ENCODE assay signal across 14 mouse cellular contexts in genomic region chr2:143305747-143306570, GRCm38 (mm10).
DNase-seq lines count a peak whose midpoint lies in the region; ATAC-seq lines count a peak whose summit lies in the region.
"Had no signal": no experiment of that assay in that cellular context is flagged by ENCODE, and none has a peak within 500 bp of the region (broad histone marks: within the 10 kb centered on the region; RNA-seq: fewer than 3 reads in every experiment).

No protein-coding gene starts in this region.

- ATAC-seq in hindbrain, embryonic 11.5 days (ENCODE audit: low FRiP score) = peak; percentile 85
- ATAC-seq in forebrain, embryonic 14.5 days = peak; percentile 96

- H3K27me3 ChIP-seq in hindbrain, embryonic 11.5 days (ENCODE audit: control insufficient read depth, insufficient read depth, low read length) = no peaks in the 10 kb centered on the region
- no peaks in the 10 kb centered on the region for H3K27me3 ChIP-seq in hindbrain, embryonic 10.5 days (ENCODE audit: insufficient read depth, poor library complexity, severe bottlenecking)
- H3K27me3 ChIP-seq in forebrain, embryonic 14.5 days (replicated peaks; ENCODE audit: control insufficient read depth, insufficient read depth, low read length) = no peaks in the 10 kb centered on the region
- H3K27me3 ChIP-seq: embryonic facial prominence, embryonic 15.5 days; limb, embryonic 15.5 days had no signal

- H3K36me3 ChIP-seq in hindbrain, embryonic 11.5 days (ENCODE audit: control insufficient read depth, insufficient read depth, low read length) = no peaks in the 10 kb centered on the region
- no peaks in the 10 kb centered on the region for H3K36me3 ChIP-seq in hindbrain, embryonic 10.5 days
- H3K36me3 ChIP-seq in forebrain, embryonic 14.5 days (ENCODE audit: control insufficient read depth, insufficient read depth, low read length) = no peaks in the 10 kb centered on the region
- H3K36me3 ChIP-seq: embryonic facial prominence, embryonic 15.5 days; limb, embryonic 15.5 days had no signal

- no peak overlapping the region for H3K9ac ChIP-seq in hindbrain, embryonic 11.5 days (ENCODE audit: low read depth, low read length)
- H3K9ac ChIP-seq in forebrain, embryonic 14.5 days (ENCODE audit: low read length) = no peak overlapping the region
- H3K9ac ChIP-seq: embryonic facial prominence, embryonic 15.5 days; limb, embryonic 15.5 days had no signal

- H3K4me3 ChIP-seq in hindbrain, embryonic 11.5 days (ENCODE audit: low read depth, low read length) = no peak overlapping the region
- no peak overlapping the region for H3K4me3 ChIP-seq in hindbrain, embryonic 10.5 days
- no peak overlapping the region for H3K4me3 ChIP-seq in forebrain, embryonic 14.5 days (ENCODE audit: low read depth, low read length)
- H3K4me3 ChIP-seq: embryonic facial prominence, embryonic 15.5 days; limb, embryonic 15.5 days had no signal

- H3K9me3 ChIP-seq in hindbrain, embryonic 11.5 days (ENCODE audit: control insufficient read depth, low read length) = no peaks in the 10 kb centered on the region
- H3K9me3 ChIP-seq in hindbrain, embryonic 10.5 days = no peaks in the 10 kb centered on the region
- H3K9me3 ChIP-seq in forebrain, embryonic 14.5 days (replicated peaks; ENCODE audit: control insufficient read depth, low read length) = no peaks in the 10 kb centered on the region
- H3K9me3 ChIP-seq: embryonic facial prominence, embryonic 15.5 days; limb, embryonic 15.5 days had no signal

- no peaks in the 10 kb centered on the region for H3K4me1 ChIP-seq in hindbrain, embryonic 11.5 days (replicated peaks; ENCODE audit: control insufficient read depth, insufficient read depth, low read length)
- H3K4me1 ChIP-seq in hindbrain, embryonic 10.5 days (replicated peaks) = no peaks in the 10 kb centered on the region
- H3K4me1 ChIP-seq in forebrain, embryonic 14.5 days (ENCODE audit: control insufficient read depth, insufficient read depth, low read length) = no peaks in the 10 kb centered on the region
- H3K4me1 ChIP-seq: embryonic facial prominence, embryonic 15.5 days; limb, embryonic 15.5 days had no signal

- WGBS in hindbrain, embryonic 11.5 days = 73% methylated on average over 4 of the region's 4 CpGs
- WGBS in hindbrain, embryonic 10.5 days = 78% methylated on average over 4 of the region's 4 CpGs
- 85% methylated on average over 3 of the region's 4 CpGs for WGBS in forebrain, embryonic 14.5 days

- no peak overlapping the region for H3K4me2 ChIP-seq in hindbrain, embryonic 11.5 days (replicated peaks; ENCODE audit: low read depth, low read length)
- no peak overlapping the region for H3K4me2 ChIP-seq in forebrain, embryonic 14.5 days (ENCODE audit: low read length)
- H3K4me2 ChIP-seq: embryonic facial prominence, embryonic 15.5 days; limb, embryonic 15.5 days had no signal

- no peak overlapping the region for H3K27ac ChIP-seq in hindbrain, embryonic 11.5 days (ENCODE audit: low read depth, low read length)
- no peak overlapping the region for H3K27ac ChIP-seq in hindbrain, embryonic 10.5 days
- H3K27ac ChIP-seq in forebrain, embryonic 14.5 days (ENCODE audit: low read depth, low read length) = no peak overlapping the region
- H3K27ac ChIP-seq: embryonic facial prominence, embryonic 15.5 days; limb, embryonic 15.5 days had no signal

- DNase-seq in hindbrain, embryonic 11.5 days (ENCODE audit: low spot score) = peak; percentile 15
- no peak for DNase-seq in hindbrain, embryonic 10.5 days (ENCODE audit: low spot score)
- DNase-seq in forebrain, embryonic 14.5 days (ENCODE audit: low spot score) = peak; percentile 89
- DNase-seq in layer of hippocampus, adult 8-10 months (ENCODE audit: low spot score in 2 of 2) = peak; percentile 17
- peak; percentile 52 for DNase-seq in retina, embryonic 14.5 days (ENCODE audit: low spot score)
- no peak for DNase-seq in lung, postnatal 14 days
- no peak for DNase-seq in urinary bladder, adult 18-20 months (ENCODE audit: low spot score in 2 of 2)
- no peak for DNase-seq in adrenal gland, adult 2 months
- DNase-seq: adrenal gland, postnatal 14 days; cerebellum, adult 8-10 months; gastrocnemius, postnatal 25 days; kidney, postnatal 10 days had no signal

Comparison
In these comparisons a context has a peak if more than half of its experiments do, and no peak if none do; other contexts are left out.
1. DNase-seq: peak in hindbrain, embryonic 11.5 days (single experiment), forebrain, embryonic 14.5 days (single experiment), layer of hippocampus, adult 8-10 months (2 of 2) and retina, embryonic 14.5 days (single experiment); none in hindbrain, embryonic 10.5 days (single experiment), lung, postnatal 14 days (single experiment), urinary bladder, adult 18-20 months (0 of 2) and adrenal gland, adult 2 months (single experiment).